Mouse (Mus musculus) olfactory bulb, adult 2 months (tissue): Measurements from ENCODE around the gene Fbxw10.

ENCODE experiments used
- CTCF ChIP-seq: fragments of 200-500 bp; IDR thresholded peaks from 2 replicates; pipeline ENCODE4 v1.5.1; 2012; ENCODE audit warnings: low read depth, mild to moderate bottlenecking, low read length, moderate library complexity; ENCODE audit not compliant: insufficient read depth
- POLR2A ChIP-seq: fragments of 200-500 bp; IDR thresholded peaks from 2 replicates; pipeline ENCODE4 v1.6.1; 2012; ENCODE audit warnings: mild to moderate bottlenecking, low read depth, low read length, moderate library complexity; ENCODE audit not compliant: insufficient read depth

DNA sequence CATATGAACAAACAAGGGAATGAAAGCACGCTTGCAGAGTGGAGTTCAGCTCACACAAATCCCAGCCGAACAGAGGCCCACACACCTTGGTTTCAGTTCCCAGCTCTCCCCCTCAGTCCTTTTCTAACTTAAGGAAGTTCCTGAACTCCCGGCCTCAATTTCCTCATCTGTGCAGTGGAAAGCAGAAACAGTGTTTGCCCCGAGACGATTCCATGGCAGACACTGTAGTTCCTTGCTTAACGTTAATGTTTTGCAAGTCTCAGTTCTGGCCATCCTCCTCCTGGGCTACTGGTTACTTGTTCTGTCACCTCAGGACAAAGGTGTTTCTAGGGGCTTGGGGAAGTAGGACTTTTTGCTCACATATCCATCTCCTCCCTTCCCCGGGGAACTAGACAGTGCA, 19.8 kb downstream of the Fbxw10 start:
- TF ChIP-seq CTCF, result no peak
- no peak for TF ChIP-seq POLR2A
